Comparison of ENCODE assay signal across 9 mouse cellular contexts in the genomic region with DNA sequence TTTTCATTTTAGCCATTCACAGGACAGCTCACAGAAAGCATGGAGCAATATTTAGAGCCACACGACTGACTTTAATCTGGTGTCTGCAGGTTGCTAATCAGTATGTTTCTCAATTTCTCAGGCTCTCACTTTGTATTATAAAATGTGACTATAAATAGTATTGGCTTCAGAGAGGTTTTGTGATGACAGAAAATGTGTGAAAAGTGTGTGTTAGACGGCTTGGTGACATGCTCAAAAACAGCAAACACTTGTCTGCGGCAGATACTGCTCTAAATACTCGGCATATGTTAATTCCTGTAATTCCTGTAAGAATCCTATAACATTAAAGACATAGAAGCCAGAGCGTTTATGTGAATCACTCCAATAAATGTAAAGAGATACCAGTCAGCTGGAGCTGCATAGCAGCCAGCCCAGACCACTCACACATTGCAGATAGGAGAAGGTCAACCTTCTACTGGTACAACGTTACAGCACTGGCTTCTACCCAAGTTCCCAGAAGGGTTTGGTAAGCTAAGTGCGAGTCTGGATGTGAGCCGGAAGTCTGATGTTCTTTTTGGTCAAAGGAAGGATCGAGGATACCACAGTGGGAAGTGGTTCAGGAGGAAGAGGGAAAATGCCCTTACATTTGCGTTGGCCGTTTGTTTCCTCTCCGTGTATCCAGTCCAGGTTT. TPM values are rescaled to one million over a fixed set of nuclear protein-coding genes. Genes with fewer than 3 reads are reported as not detected.
A peak's percentile ranks its signal among the peaks of the same experiment; 100 is the strongest.
DNase-seq lines count a peak whose midpoint lies in the region; ATAC-seq and TF ChIP-seq lines count a peak whose summit lies in the region.
"Had no signal": no experiment of that assay in that cellular context is flagged by ENCODE, and none has a peak within 500 bp of the region (broad histone marks: within the 10 kb centered on the region; RNA-seq: fewer than 3 reads in every experiment).

No protein-coding gene starts in this region.

- peak overlapping the region; percentile 66; the same call in 1 of the 2 replicates for H3K4me2 ChIP-seq in hindbrain, embryonic 13.5 days
- H3K4me2 ChIP-seq in myocyte (ENCODE audit: low read depth) = peak overlapping the region; percentile 79

- no peak for TF ChIP-seq CTCF in gastrocnemius, adult 2 months (IDR thresholded peaks at IDR 0.05)

- H3K9me3 ChIP-seq in megakaryocyte, embryonic 14.5 days = no peaks in the 10 kb centered on the region
- H3K9me3 ChIP-seq in hindbrain, embryonic 13.5 days = no peaks in the 10 kb centered on the region

- H3K27ac ChIP-seq in gastrocnemius, adult 2 months = no peak overlapping the region
- H3K27ac ChIP-seq in hindbrain, embryonic 13.5 days = 0 out of 2 replicates have a peak overlapping the region, but pooled peaks have one; percentile 92

- H3K79me2 ChIP-seq in myocyte (ENCODE audit: control insufficient read depth, insufficient read depth) = no peaks in the 10 kb centered on the region

- no peak for DNase-seq in gastrocnemius, adult 2 months
- no peak for DNase-seq in gastrocnemius, postnatal 36 days
- no peak for DNase-seq in retina, postnatal 1 day
- no peak for DNase-seq in gastrocnemius, postnatal 14 days
- DNase-seq: cerebellum, adult 11-12 months had no signal

- peaks cover 7% of the 10 kb centered on the region for H3K27me3 ChIP-seq in megakaryocyte, embryonic 14.5 days (replicated peaks)
- 0 out of 2 replicates have a peak, but pooled peaks cover 3% of the 10 kb centered on the region for H3K27me3 ChIP-seq in hindbrain, embryonic 13.5 days
- H3K27me3 ChIP-seq in myocyte (ENCODE audit: control insufficient read depth, insufficient read depth, insufficient read length) = no peaks in the 10 kb centered on the region

- H3K9ac ChIP-seq in hindbrain, embryonic 13.5 days = 0 out of 2 replicates have a peak overlapping the region, but pooled peaks have one; percentile 6

- H3K4me1 ChIP-seq in megakaryocyte, embryonic 14.5 days = peaks cover 61% of the 10 kb centered on the region
- H3K4me1 ChIP-seq in hindbrain, embryonic 13.5 days (replicated peaks) = peaks cover 74% of the 10 kb centered on the region

- intact Hi-C loops in gastrocnemius, adult 2 months (cut with DNase I) = loop anchor here (5.0 kb wide), 1 partner anchor 434 kb away; no protein-coding TSS in a partner anchor
- intact Hi-C loops in gastrocnemius, postnatal 36 days (cut with DNase I) = loop anchor here (5.0 kb wide), 1 partner anchor 434 kb away; no protein-coding TSS in a partner anchor
- intact Hi-C loops in gastrocnemius, postnatal 14 days (cut with DNase I; ENCODE audit: low total_unique reads) = no loop called here

- H3K4me3 ChIP-seq in gastrocnemius, adult 2 months = peak overlapping the region; percentile 69; the same call in 1 of the 2 replicates
- peak overlapping the region; percentile 90 for H3K4me3 ChIP-seq in megakaryocyte, embryonic 14.5 days (replicated peaks)
- no peak overlapping the region for H3K4me3 ChIP-seq in hindbrain, embryonic 13.5 days
- no peak overlapping the region for H3K4me3 ChIP-seq in myocyte

- no peak for TF ChIP-seq POLR2A in myocyte (IDR thresholded peaks at IDR 0.05; ENCODE audit: insufficient read length, low read depth)

- no peaks in the 10 kb centered on the region for H3K36me3 ChIP-seq in megakaryocyte, embryonic 14.5 days (replicated peaks; ENCODE audit: low read length)
- H3K36me3 ChIP-seq in hindbrain, embryonic 13.5 days = peaks cover 6% of the 10 kb centered on the region
- H3K36me3 ChIP-seq in myocyte (ENCODE audit: control insufficient read depth, insufficient read depth) = peaks cover 3% of the 10 kb centered on the region

- no peak overlapping the region for H3ac ChIP-seq in myocyte (ENCODE audit: control insufficient read depth, insufficient read length)

- ATAC-seq in megakaryocyte, adult 5-6 weeks (ENCODE audit: poor library complexity, severe bottlenecking) = no peak
- no peak for ATAC-seq in hindbrain, embryonic 13.5 days (ENCODE audit: low FRiP score)

- 74% methylated on average over 12 of the region's 12 CpGs for WGBS in hindbrain, embryonic 13.5 days

TF ChIP-seq in myocyte, 11 proteins besides CTCF, POLR2A, EP300 and RAD21:
- TF ChIP-seq POLR2AphosphoS2 (IDR thresholded peaks at IDR 0.05; ENCODE audit: insufficient read length, low read depth) = no peak
- no peak for TF ChIP-seq MAX (IDR thresholded peaks at IDR 0.05; ENCODE audit: low read depth)
- TF ChIP-seq MYOG (IDR thresholded peaks at IDR 0.05; ENCODE audit: control insufficient read depth in 1 of 3, insufficient read depth in 1 of 3, insufficient read length in 2 of 3, low read depth in 2 of 3) = no peak
- no peak for TF ChIP-seq SRF (IDR thresholded peaks at IDR 0.05; ENCODE audit: control insufficient read depth, insufficient read length, low read depth)
- no peak for TF ChIP-seq TCF12 (IDR thresholded peaks at IDR 0.05; ENCODE audit: insufficient read depth, poor library complexity, severe bottlenecking)
- no peak for TF ChIP-seq USF1 (IDR thresholded peaks at IDR 0.05; ENCODE audit: low read depth)
- no peak for TF ChIP-seq CEBPB (IDR thresholded peaks at IDR 0.05; ENCODE audit: insufficient read depth, poor library complexity, severe bottlenecking)
- TF ChIP-seq MYOD1 (IDR thresholded peaks at IDR 0.05; ENCODE audit: control insufficient read depth in 1 of 3, insufficient read length in 2 of 3, low read depth in 2 of 3) = no peak
- TF ChIP-seq TCF3 (IDR thresholded peaks at IDR 0.05; ENCODE audit: insufficient read length, low read depth) = no peak
- TF ChIP-seq E2F4 (IDR thresholded peaks at IDR 0.05; ENCODE audit: insufficient read depth) = no peak
- TF ChIP-seq REST (IDR thresholded peaks at IDR 0.05; ENCODE audit: insufficient read depth, insufficient read length) = no peak
TF ChIP-seq in myocyte: peak in this region for 0.

RNA-seq across cellular contexts. Expression of a gene that starts 1.2 kb away (rescaled TPM):
- total RNA-seq in gastrocnemius, adult 2 months (2021) = 1 to 10 TPM in 1 of 2 experiments, under 1 TPM in 1; 0.92 to 1.1 TPM
- total RNA-seq in gastrocnemius, postnatal 36 days (2021) = 1 to 10 TPM in 1 of 2 experiments, under 1 TPM in 1; 0.99 to 1.4 TPM
- 2.3 and 3.2 TPM in 2 replicates for polyA plus RNA-seq in megakaryocyte, embryonic 14.5 days (2012; ENCODE audit: insufficient read depth, low replicate concordance)
- total RNA-seq in megakaryocyte, adult 5-6 weeks (2015) = 50.2 and 54.4 TPM in 2 replicates
- total RNA-seq in megakaryocyte, adult 5-6 weeks (2017) = 60.5 and 74.1 TPM in 2 replicates
- 53.7 and 53.8 TPM in 2 replicates for polyA plus RNA-seq in hindbrain, embryonic 13.5 days (2015; fragmentation: Nextera tagmentation; extraction: Ambion mirVana)
- 0.11 TPM for polyA plus RNA-seq in myocyte (2012; fragmentation: generic; extraction: Trizol)
- total RNA-seq in gastrocnemius, postnatal 14 days (2021) = 1 to 10 TPM; 4.1 TPM

RNA-seq across cellular contexts. Expression of a gene that starts 7.8 kb away (rescaled TPM):
- total RNA-seq in gastrocnemius, adult 2 months (2021) = 1 to 10 TPM in 1 of 2 experiments, under 1 TPM in 1; 0.59 to 1.8 TPM
- 1 to 10 TPM in 1 of 2 experiments, under 1 TPM in 1; 0.62 to 1.1 TPM for total RNA-seq in gastrocnemius, postnatal 36 days (2021)
- polyA plus RNA-seq in megakaryocyte, embryonic 14.5 days (2012; ENCODE audit: insufficient read depth, low replicate concordance) = not detected in 2 replicates
- total RNA-seq in megakaryocyte, adult 5-6 weeks (2015) = not detected in 2 replicates
- not detected in 2 replicates for total RNA-seq in megakaryocyte, adult 5-6 weeks (2017)
- 21.2 and 26.0 TPM in 2 replicates for polyA plus RNA-seq in hindbrain, embryonic 13.5 days (2015; fragmentation: Nextera tagmentation; extraction: Ambion mirVana)
- polyA plus RNA-seq in myocyte (2012; fragmentation: generic; extraction: Trizol) = 6.5 TPM
- total RNA-seq in gastrocnemius, postnatal 14 days (2021) = 1 to 10 TPM; 3.1 to 4.1 TPM

Comparison
In these comparisons a context has a peak if more than half of its experiments do, and no peak if none do; other contexts are left out.
1. H3K4me3 ChIP-seq: peak in gastrocnemius, adult 2 months (single experiment) and megakaryocyte, embryonic 14.5 days (single experiment); none in hindbrain, embryonic 13.5 days (single experiment) and myocyte (single experiment).
2. RNA of a gene that starts 1.2 kb away (total RNA-seq): 50.2 to 74.1 TPM in megakaryocyte, adult 5-6 weeks; 4.1 TPM in gastrocnemius, postnatal 14 days, 0.99 to 1.4 TPM in gastrocnemius, postnatal 36 days and 0.92 to 1.1 TPM in gastrocnemius, adult 2 months; every median in the first group is over 10 times any median in the second.